Mouse (Mus musculus): ENCODE measurements around the gene Ccrl2. TPM values are rescaled to one million over a fixed set of nuclear protein-coding genes. Genes with fewer than 3 reads are reported as not detected.
A peak's percentile ranks its signal among the peaks of the same experiment; 100 is the strongest.

The Ccrl2 gene
- polyA plus RNA-seq (2014; fragmentation: Nextera tagmentation; extraction: Ambion mirVana), result 0.76 and 0.99 TPM in 2 replicates

GRCm38 (mm10) chr9:111056798-111057543, at the start of gene Ccrl2:
Gene Ccrl2, minus strand, starts transcription at chr9:111057519.
- ATAC-seq (replicated peaks; ENCODE audit: insufficient number of reproducible peaks, low FRiP score, low TSS enrichment, low read depth) (no peak), DNase-seq (ENCODE audit: low spot score) (peak; percentile 45)
- WGBS, result 26% methylated on average over 17 of the region's 17 CpGs
- Histone ChIP-seq H3K4me1 (ENCODE audit: control insufficient read depth, insufficient read depth, low read length) (peaks cover 5% of the 10 kb centered on the region; the same call in 1 of the 2 replicates), H3K9me3 (replicated peaks; ENCODE audit: control insufficient read depth, low read length) (no peaks in the 10 kb centered on the region), H3K4me3 (ENCODE audit: low read depth, low read length) (peak within 1 kb of the TSS; percentile 14), H3K36me3 (replicated peaks; ENCODE audit: control insufficient read depth, insufficient read depth, low read depth, low read length) (no peaks in the 10 kb centered on the region), H3K9ac (replicated peaks; ENCODE audit: low read length) (peak within 1 kb of the TSS; percentile 27; the same call in 1 of the 2 replicates), H3K4me2 (ENCODE audit: low read depth, low read length) (peak within 1 kb of the TSS; percentile 46), H3K27ac (replicated peaks; ENCODE audit: low read depth, low read length) (no peak within 1 kb of the TSS), H3K27me3 (ENCODE audit: control insufficient read depth, insufficient read depth, low read length) (no peaks in the 10 kb centered on the region)

- Histone ChIP-seq H3K27ac (replicated peaks; ENCODE audit: low read depth, low read length) (no peak overlapping the region), H3K4me1 (ENCODE audit: control insufficient read depth, insufficient read depth, low read length) (no peaks in the 10 kb centered on the region), H3K27me3 (ENCODE audit: control insufficient read depth, insufficient read depth, low read length) (no peaks in the 10 kb centered on the region), H3K9me3 (replicated peaks; ENCODE audit: control insufficient read depth, low read length) (no peaks in the 10 kb centered on the region), H3K9ac (replicated peaks; ENCODE audit: low read length) (no peak overlapping the region), H3K4me2 (ENCODE audit: low read depth, low read length) (no peak overlapping the region), H3K36me3 (replicated peaks; ENCODE audit: control insufficient read depth, insufficient read depth, low read depth, low read length) (no peaks in the 10 kb centered on the region), H3K4me3 (ENCODE audit: low read depth, low read length) (no peak overlapping the region)
- no peak for DNase-seq (ENCODE audit: low spot score)
- 88% methylated on average over 5 of the region's 5 CpGs for WGBS
- no peak for ATAC-seq (replicated peaks; ENCODE audit: insufficient number of reproducible peaks, low FRiP score, low TSS enrichment, low read depth)
These were observed 46.6 kb upstream of the Ccrl2 start for GRCm38 (mm10) chr9:111103893-111104292.

- ATAC-seq (replicated peaks; ENCODE audit: insufficient number of reproducible peaks, low FRiP score, low TSS enrichment, low read depth), result no peak
- Histone ChIP-seq H3K9me3 (replicated peaks; ENCODE audit: control insufficient read depth, low read length) (no peaks in the 10 kb centered on the region), H3K4me3 (ENCODE audit: low read depth, low read length) (no peak overlapping the region), H3K4me2 (ENCODE audit: low read depth, low read length) (no peak overlapping the region), H3K9ac (replicated peaks; ENCODE audit: low read length) (no peak overlapping the region), H3K27ac (replicated peaks; ENCODE audit: low read depth, low read length) (no peak overlapping the region), H3K36me3 (replicated peaks; ENCODE audit: control insufficient read depth, insufficient read depth, low read depth, low read length) (no peaks in the 10 kb centered on the region), H3K27me3 (ENCODE audit: control insufficient read depth, insufficient read depth, low read length) (no peaks in the 10 kb centered on the region), H3K4me1 (ENCODE audit: control insufficient read depth, insufficient read depth, low read length) (no peaks in the 10 kb centered on the region)
- 81% methylated on average over 5 of the region's 5 CpGs for WGBS
- DNase-seq (ENCODE audit: low spot score), result no peak
These were observed 46.0 kb upstream of the Ccrl2 start for GRCm38 (mm10) chr9:111103293-111103692.

GRCm38 (mm10) chr9:111100406-111100805, 43.1 kb upstream of the Ccrl2 start:
- peak; percentile 72; the same call in 1 of the 2 replicates for ATAC-seq (replicated peaks; ENCODE audit: insufficient number of reproducible peaks, low FRiP score, low TSS enrichment, low read depth)
- no peaks in the 10 kb centered on the region for H3K9me3 ChIP-seq (replicated peaks; ENCODE audit: control insufficient read depth, low read length)

DNA sequence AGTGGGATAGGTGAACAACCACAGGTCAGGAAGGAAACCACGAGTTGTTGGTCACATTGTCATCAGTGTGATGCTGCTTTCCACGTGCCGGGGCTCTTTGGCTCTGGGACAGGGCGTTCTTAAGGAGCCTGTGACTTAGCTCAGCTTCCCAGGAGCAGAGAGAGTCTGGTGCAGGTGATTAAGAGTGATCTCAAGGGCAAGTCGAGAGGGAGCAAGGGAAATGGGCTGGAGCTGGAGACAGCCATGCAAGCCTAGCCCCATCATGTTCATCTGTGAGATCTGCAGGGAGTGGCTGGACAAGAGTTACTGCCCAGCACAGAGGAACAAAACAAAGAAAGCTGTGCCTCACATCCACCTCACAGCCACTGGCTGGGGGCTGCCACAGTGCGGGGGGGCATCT, 40.2 kb upstream of the Ccrl2 start:
- H3K4me3 ChIP-seq (ENCODE audit: low read depth, low read length), result no peak overlapping the region
- H3K4me1 ChIP-seq (ENCODE audit: control insufficient read depth, insufficient read depth, low read length), result no peaks in the 10 kb centered on the region
- H3K27me3 ChIP-seq (ENCODE audit: control insufficient read depth, insufficient read depth, low read length), result no peaks in the 10 kb centered on the region
- DNase-seq (ENCODE audit: low spot score) (no peak), ATAC-seq (replicated peaks; ENCODE audit: insufficient number of reproducible peaks, low FRiP score, low TSS enrichment, low read depth) (no peak)
- H3K27ac ChIP-seq (replicated peaks; ENCODE audit: low read depth, low read length), result no peak overlapping the region
- H3K9me3 ChIP-seq (replicated peaks; ENCODE audit: control insufficient read depth, low read length), result no peaks in the 10 kb centered on the region
- H3K36me3 ChIP-seq (replicated peaks; ENCODE audit: control insufficient read depth, insufficient read depth, low read depth, low read length), result no peaks in the 10 kb centered on the region
- no peak overlapping the region for H3K4me2 ChIP-seq (ENCODE audit: low read depth, low read length)
- H3K9ac ChIP-seq (replicated peaks; ENCODE audit: low read length), result no peak overlapping the region
- 65% methylated on average over 6 of the region's 6 CpGs for WGBS

More at GRCm38 (mm10) chr9:111100406-111100805, 43.1 kb upstream of the Ccrl2 start:
- H3K27me3 ChIP-seq (ENCODE audit: control insufficient read depth, insufficient read depth, low read length), result no peaks in the 10 kb centered on the region
- H3K36me3 ChIP-seq (replicated peaks; ENCODE audit: control insufficient read depth, insufficient read depth, low read depth, low read length), result no peaks in the 10 kb centered on the region
- no peak for DNase-seq (ENCODE audit: low spot score)
- H3K4me3 ChIP-seq (ENCODE audit: low read depth, low read length), result no peak overlapping the region
- no peak overlapping the region for H3K27ac ChIP-seq (replicated peaks; ENCODE audit: low read depth, low read length)
- 81% methylated on average over 3 of the region's 3 CpGs for WGBS
- no peaks in the 10 kb centered on the region for H3K4me1 ChIP-seq (ENCODE audit: control insufficient read depth, insufficient read depth, low read length)
- no peak overlapping the region for H3K9ac ChIP-seq (replicated peaks; ENCODE audit: low read length)
- no peak overlapping the region for H3K4me2 ChIP-seq (ENCODE audit: low read depth, low read length)

GRCm38 (mm10) chr9:111096419-111097326, 39.4 kb upstream of the Ccrl2 start:
- H3K4me3 ChIP-seq (ENCODE audit: low read depth, low read length), result no peak overlapping the region
- DNase-seq (ENCODE audit: low spot score), result no peak
- H3K4me2 ChIP-seq (ENCODE audit: low read depth, low read length), result no peak overlapping the region
- no peaks in the 10 kb centered on the region for H3K9me3 ChIP-seq (replicated peaks; ENCODE audit: control insufficient read depth, low read length)
- ATAC-seq (replicated peaks; ENCODE audit: insufficient number of reproducible peaks, low FRiP score, low TSS enrichment, low read depth), result no peak
- no peaks in the 10 kb centered on the region for H3K4me1 ChIP-seq (ENCODE audit: control insufficient read depth, insufficient read depth, low read length)
- no peaks in the 10 kb centered on the region for H3K36me3 ChIP-seq (replicated peaks; ENCODE audit: control insufficient read depth, insufficient read depth, low read depth, low read length)
- 81% methylated on average over 16 of the region's 16 CpGs for WGBS
- H3K27ac ChIP-seq (replicated peaks; ENCODE audit: low read depth, low read length), result no peak overlapping the region
- no peaks in the 10 kb centered on the region for H3K27me3 ChIP-seq (ENCODE audit: control insufficient read depth, insufficient read depth, low read length)
- no peak overlapping the region for H3K9ac ChIP-seq (replicated peaks; ENCODE audit: low read length)

DNA sequence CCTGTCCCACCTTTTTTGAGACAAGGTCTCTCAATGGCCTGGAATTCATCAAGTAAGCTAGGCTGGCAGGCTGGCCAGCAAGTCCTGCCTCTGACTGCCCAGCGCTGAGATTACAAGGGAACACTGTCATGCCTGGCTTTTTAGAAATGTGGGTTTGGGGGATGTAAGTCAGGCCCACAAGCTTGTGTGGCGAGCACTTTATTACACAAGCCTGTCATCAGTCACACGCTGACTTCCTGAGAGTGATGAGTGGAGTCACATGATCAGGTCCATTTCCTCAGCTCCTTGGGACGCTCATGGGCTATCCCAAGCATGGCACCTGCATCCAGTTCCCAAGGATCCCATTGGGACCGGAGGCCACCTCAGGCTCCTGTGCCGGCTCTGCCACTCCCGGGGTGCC, 38.4 kb upstream of the Ccrl2 start:
- no peaks in the 10 kb centered on the region for H3K9me3 ChIP-seq (replicated peaks; ENCODE audit: control insufficient read depth, low read length)
- H3K36me3 ChIP-seq (replicated peaks; ENCODE audit: control insufficient read depth, insufficient read depth, low read depth, low read length), result no peaks in the 10 kb centered on the region
- no peak for DNase-seq (ENCODE audit: low spot score)
- H3K27me3 ChIP-seq (ENCODE audit: control insufficient read depth, insufficient read depth, low read length), result no peaks in the 10 kb centered on the region
- 81% methylated on average over 7 of the region's 7 CpGs for WGBS
- H3K9ac ChIP-seq (replicated peaks; ENCODE audit: low read length), result no peak overlapping the region
- ATAC-seq (replicated peaks; ENCODE audit: insufficient number of reproducible peaks, low FRiP score, low TSS enrichment, low read depth), result no peak
- no peak overlapping the region for H3K4me2 ChIP-seq (ENCODE audit: low read depth, low read length)
- H3K4me3 ChIP-seq (ENCODE audit: low read depth, low read length), result no peak overlapping the region
- H3K27ac ChIP-seq (replicated peaks; ENCODE audit: low read depth, low read length), result no peak overlapping the region
- H3K4me1 ChIP-seq (ENCODE audit: control insufficient read depth, insufficient read depth, low read length), result no peaks in the 10 kb centered on the region

GRCm38 (mm10) chr9:111094626-111095025, 37.3 kb upstream of the Ccrl2 start:
- Histone ChIP-seq H3K9me3 (replicated peaks; ENCODE audit: control insufficient read depth, low read length) (no peaks in the 10 kb centered on the region), H3K4me2 (ENCODE audit: low read depth, low read length) (no peak overlapping the region), H3K27ac (replicated peaks; ENCODE audit: low read depth, low read length) (no peak overlapping the region), H3K4me1 (ENCODE audit: control insufficient read depth, insufficient read depth, low read length) (no peaks in the 10 kb centered on the region), H3K4me3 (ENCODE audit: low read depth, low read length) (no peak overlapping the region), H3K27me3 (ENCODE audit: control insufficient read depth, insufficient read depth, low read length) (no peaks in the 10 kb centered on the region), H3K9ac (replicated peaks; ENCODE audit: low read length) (no peak overlapping the region), H3K36me3 (replicated peaks; ENCODE audit: control insufficient read depth, insufficient read depth, low read depth, low read length) (no peaks in the 10 kb centered on the region)
- no peak for DNase-seq (ENCODE audit: low spot score)
- 73% methylated on average over 5 of the region's 5 CpGs for WGBS
- ATAC-seq (replicated peaks; ENCODE audit: insufficient number of reproducible peaks, low FRiP score, low TSS enrichment, low read depth), result no peak
